In the genomic region with DNA sequence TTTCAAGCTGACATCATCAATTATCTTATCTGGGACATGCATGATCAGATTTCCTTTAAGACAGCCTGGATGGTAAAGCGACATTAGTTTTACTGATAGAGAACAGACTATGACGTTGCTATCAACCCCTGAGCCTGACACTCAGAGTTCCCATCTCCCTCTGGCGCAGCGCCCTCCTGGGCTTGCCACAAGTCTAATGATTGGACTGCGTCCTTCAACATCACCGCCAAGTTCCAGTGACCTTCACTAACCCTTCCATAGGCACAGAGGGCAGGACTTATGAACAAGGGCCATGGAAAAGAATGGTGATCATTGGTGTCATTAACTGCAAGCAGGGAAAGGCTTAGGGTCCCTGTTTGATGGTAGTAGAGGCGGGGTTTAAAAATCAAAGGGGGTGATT, we compare ENCODE assay signal across 22 mouse cellular contexts. TPM values are rescaled to one million over a fixed set of nuclear protein-coding genes. Genes with fewer than 3 reads are reported as not detected.
DNase-seq lines count a peak whose midpoint lies in the region; ATAC-seq and TF ChIP-seq lines count a peak whose summit lies in the region.
"Had no signal": no experiment of that assay in that cellular context is flagged by ENCODE, and none has a peak within 500 bp of the region (broad histone marks: within the 10 kb centered on the region; RNA-seq: fewer than 3 reads in every experiment).

No protein-coding gene starts in this region.

- WGBS in heart, embryonic 16.5 days, result 47% methylated on average over 7 of the region's 7 CpGs
- 86% methylated on average over 7 of the region's 7 CpGs for WGBS in hindbrain, embryonic 12.5 days

- H3K9ac ChIP-seq in heart, embryonic 16.5 days (ENCODE audit: low read length), result no peak overlapping the region
- H3K9ac ChIP-seq in hindbrain, embryonic 12.5 days, result no peak overlapping the region
- H3K9ac ChIP-seq: forebrain, embryonic 13.5 days; forebrain, postnatal 0 days; hindbrain, embryonic 15.5 days; kidney, embryonic 15.5 days had no signal

- H3K36me3 ChIP-seq in heart, embryonic 16.5 days (ENCODE audit: control insufficient read depth, insufficient read depth), result peaks cover 2% of the 10 kb centered on the region; the same call in 1 of the 2 replicates
- no peaks in the 10 kb centered on the region for H3K36me3 ChIP-seq in hindbrain, embryonic 12.5 days
- H3K36me3 ChIP-seq: embryonic facial prominence, embryonic 10.5 days; hindbrain, embryonic 10.5 days; hindbrain, embryonic 15.5 days had no signal

- peaks cover 71% of the 10 kb centered on the region for H3K4me1 ChIP-seq in bone marrow macrophage, adult 2 months (ENCODE audit: control insufficient read depth, insufficient read depth, low read length)
- peaks cover 82% of the 10 kb centered on the region for H3K4me1 ChIP-seq in heart, embryonic 16.5 days (ENCODE audit: control insufficient read depth, insufficient read depth, low read length)
- peaks cover 10% of the 10 kb centered on the region for H3K4me1 ChIP-seq in hindbrain, embryonic 12.5 days

- no peak for TF ChIP-seq CTCF in bone marrow macrophage, adult 2 months (IDR thresholded peaks at IDR 0.05; ENCODE audit: low read depth, low read length)

- no peaks in the 10 kb centered on the region for H3K9me3 ChIP-seq in heart, embryonic 16.5 days (replicated peaks; ENCODE audit: control insufficient read depth, low read length)
- H3K9me3 ChIP-seq in hindbrain, embryonic 12.5 days (replicated peaks), result no peaks in the 10 kb centered on the region
- H3K9me3 ChIP-seq: embryonic facial prominence, embryonic 10.5 days; forebrain, embryonic 13.5 days; hindbrain, embryonic 10.5 days; hindbrain, embryonic 15.5 days; kidney, embryonic 15.5 days had no signal

- H3K27me3 ChIP-seq in heart, embryonic 16.5 days (ENCODE audit: control insufficient read depth, insufficient read depth, low read length), result no peaks in the 10 kb centered on the region
- H3K27me3 ChIP-seq in hindbrain, embryonic 12.5 days, result 0 out of 2 replicates have a peak, but pooled peaks cover 1% of the 10 kb centered on the region
- H3K27me3 ChIP-seq: CH12.LX; kidney, embryonic 15.5 days had no signal

- TF ChIP-seq POLR2A in bone marrow macrophage, adult 2 months (IDR thresholded peaks at IDR 0.05; ENCODE audit: borderline replicate concordance, low read depth, low read length), result no peak

- H3K27ac ChIP-seq in bone marrow macrophage, adult 2 months (ENCODE audit: insufficient read depth, low read depth, low read length), result peak overlapping the region; percentile 15; the same call in 1 of the 2 replicates
- H3K27ac ChIP-seq in heart, embryonic 16.5 days (ENCODE audit: low read length), result peak overlapping the region; percentile 64
- no peak overlapping the region for H3K27ac ChIP-seq in hindbrain, embryonic 12.5 days
- H3K27ac ChIP-seq: embryonic facial prominence, embryonic 10.5 days; forebrain, embryonic 13.5 days; hindbrain, embryonic 10.5 days; hindbrain, embryonic 15.5 days had no signal

- ATAC-seq in heart, embryonic 16.5 days (replicated peaks; ENCODE audit: extremely low read depth, insufficient read depth, low FRiP score), result no peak
- no peak for ATAC-seq in hindbrain, embryonic 12.5 days (ENCODE audit: low FRiP score)
- ATAC-seq: forebrain, embryonic 13.5 days; forebrain, postnatal 0 days; intestine, embryonic 16.5 days had no signal

- H3K4me2 ChIP-seq in heart, embryonic 16.5 days (ENCODE audit: low read depth, low read length), result no peak overlapping the region
- no peak overlapping the region for H3K4me2 ChIP-seq in hindbrain, embryonic 12.5 days (replicated peaks)
- H3K4me2 ChIP-seq: forebrain, embryonic 13.5 days; hindbrain, embryonic 15.5 days; kidney, embryonic 15.5 days had no signal

- no peak overlapping the region for H3K4me3 ChIP-seq in bone marrow macrophage, adult 2 months (ENCODE audit: insufficient read depth, low read length)
- no peak overlapping the region for H3K4me3 ChIP-seq in heart, embryonic 16.5 days (ENCODE audit: low read length)
- H3K4me3 ChIP-seq in hindbrain, embryonic 12.5 days, result no peak overlapping the region
- H3K4me3 ChIP-seq: embryonic facial prominence, embryonic 10.5 days; forebrain, embryonic 13.5 days; hindbrain, embryonic 10.5 days; hindbrain, embryonic 15.5 days; kidney, embryonic 15.5 days had no signal

- peak; percentile 73 to 76 for DNase-seq in heart, adult 18-20 months
- no peak for DNase-seq in heart, adult 8-10 months (ENCODE audit: low spot score)
- peak; percentile 68 for DNase-seq in heart, postnatal 4 days
- no peak for DNase-seq in embryo, embryonic 9.5 days (ENCODE audit: extremely low spot score)
- DNase-seq: adrenal gland, adult 2 months; adrenal gland, postnatal 36 days; cerebellum, adult 11 months; cerebellum, adult 9-11 months; cerebellum, postnatal 36 days; forebrain, postnatal 0 days; gastrocnemius, postnatal 25 days; kidney, adult 2 months had no signal

RNA-seq across cellular contexts. Expression of gene Rcsd1, which starts 12.7 kb away (rescaled TPM):
- total RNA-seq in heart, adult 18-20 months (2021), result 10 to 100 TPM; 66.6 to 67.6 TPM
- total RNA-seq in heart, adult 8-10 months (2022), result 10 to 100 TPM; 64.0 to 99.3 (median 73.2) TPM
- 59.7 and 60.3 TPM in 2 replicates for polyA plus RNA-seq in bone marrow macrophage, adult 2 months (2012; ENCODE audit: insufficient read depth, insufficient read length, missing spikeins)
- polyA plus RNA-seq in heart, embryonic 16.5 days (2015; fragmentation: Nextera tagmentation; extraction: Ambion mirVana), result 99.3 and 111 TPM in 2 replicates
- total RNA-seq in heart, postnatal 4 days (2021), result 100 to 1,000 TPM; 107 to 115 TPM
- polyA plus RNA-seq in hindbrain, embryonic 12.5 days (2016; fragmentation: Nextera tagmentation; extraction: Ambion mirVana), result 16.8 and 18.4 TPM in 2 replicates

Comparison
In these comparisons a context has a peak if more than half of its experiments do, and no peak if none do; other contexts are left out.
1. DNase-seq: peak in heart, adult 18-20 months (2 of 2) and heart, postnatal 4 days (single experiment); none in heart, adult 8-10 months (single experiment) and embryo, embryonic 9.5 days (single experiment).